Comparison of ENCODE assay signal across 15 mouse cellular contexts in genomic region chr7:137696831-137697230, GRCm38 (mm10).
A peak's percentile ranks its signal among the peaks of the same experiment; 100 is the strongest.
DNase-seq lines count a peak whose midpoint lies in the region; ATAC-seq and TF ChIP-seq lines count a peak whose summit lies in the region.
"Had no signal": no experiment of that assay in that cellular context is flagged by ENCODE, and none has a peak within 500 bp of the region (broad histone marks: within the 10 kb centered on the region; RNA-seq: fewer than 3 reads in every experiment).

No protein-coding gene starts in this region.

- H3K4me2 ChIP-seq in hindbrain, embryonic 16.5 days (ENCODE audit: low read length): no peak overlapping the region
- no peak overlapping the region for H3K4me2 ChIP-seq in hindbrain, embryonic 11.5 days (replicated peaks; ENCODE audit: low read depth, low read length)
- no peak overlapping the region for H3K4me2 ChIP-seq in midbrain, postnatal 0 days (ENCODE audit: low read depth, low read length, poor library complexity, severe bottlenecking)
- H3K4me2 ChIP-seq in midbrain, embryonic 15.5 days: no peak overlapping the region
- H3K4me2 ChIP-seq in stomach, postnatal 0 days (replicated peaks; ENCODE audit: low read depth): no peak overlapping the region

- H3K4me3 ChIP-seq in hindbrain, embryonic 16.5 days (ENCODE audit: low read length): no peak overlapping the region
- H3K4me3 ChIP-seq in hindbrain, embryonic 11.5 days (ENCODE audit: low read depth, low read length): no peak overlapping the region
- no peak overlapping the region for H3K4me3 ChIP-seq in midbrain, postnatal 0 days (ENCODE audit: low read depth, low read length)
- H3K4me3 ChIP-seq in midbrain, embryonic 15.5 days: no peak overlapping the region
- no peak overlapping the region for H3K4me3 ChIP-seq in lung, adult 2 months (replicated peaks; ENCODE audit: extremely low read depth, low read depth, low read length)
- H3K4me3 ChIP-seq in stomach, postnatal 0 days (ENCODE audit: low read depth, low read length): no peak overlapping the region

- 49% methylated on average over 5 of the region's 5 CpGs for WGBS in hindbrain, embryonic 16.5 days
- 73% methylated on average over 5 of the region's 5 CpGs for WGBS in hindbrain, embryonic 11.5 days
- WGBS in midbrain, postnatal 0 days: 76% methylated on average over 5 of the region's 5 CpGs
- 82% methylated on average over 5 of the region's 5 CpGs for WGBS in midbrain, embryonic 15.5 days
- 49% methylated on average over 5 of the region's 5 CpGs for WGBS in lung, adult 2 months
- WGBS in stomach, postnatal 0 days: 65% methylated on average over 5 of the region's 5 CpGs

- TF ChIP-seq EP300 in stomach, postnatal 0 days (optimal IDR thresholded peaks at IDR 0.05): no peak

- no peak for DNase-seq in hindbrain, embryonic 11.5 days (ENCODE audit: low spot score)
- DNase-seq in midbrain, postnatal 0 days (ENCODE audit: low spot score): peak; percentile 38
- peak; percentile 3 for DNase-seq in lung, adult 2 months
- DNase-seq in stomach, postnatal 0 days (ENCODE audit: low spot score): no peak
- DNase-seq in right cerebral cortex, postnatal 4 days: no peak
- DNase-seq: heart, postnatal 10 days; kidney, postnatal 10 days; layer of hippocampus, postnatal 36 days; left cerebral cortex, postnatal 4 days; right cerebral cortex, postnatal 14 days; thymus, adult 2 months had no signal

- no peak for TF ChIP-seq POLR2A in lung, adult 2 months (IDR thresholded peaks at IDR 0.05; ENCODE audit: borderline replicate concordance, extremely low read depth, low read depth, low read length)

- H3K27me3 ChIP-seq in hindbrain, embryonic 16.5 days (replicated peaks; ENCODE audit: control insufficient read depth, insufficient read depth, low read length): no peaks in the 10 kb centered on the region
- no peaks in the 10 kb centered on the region for H3K27me3 ChIP-seq in hindbrain, embryonic 11.5 days (ENCODE audit: control insufficient read depth, insufficient read depth, low read length)
- H3K27me3 ChIP-seq in midbrain, postnatal 0 days (ENCODE audit: insufficient read depth, low read length): no peaks in the 10 kb centered on the region
- no peaks in the 10 kb centered on the region for H3K27me3 ChIP-seq in midbrain, embryonic 15.5 days (replicated peaks)
- no peaks in the 10 kb centered on the region for H3K27me3 ChIP-seq in stomach, postnatal 0 days (ENCODE audit: control insufficient read depth, insufficient read depth, low read length)

- no peaks in the 10 kb centered on the region for H3K9me3 ChIP-seq in hindbrain, embryonic 16.5 days (ENCODE audit: control insufficient read depth, low read length)
- no peaks in the 10 kb centered on the region for H3K9me3 ChIP-seq in hindbrain, embryonic 11.5 days (ENCODE audit: control insufficient read depth, low read length)
- H3K9me3 ChIP-seq in midbrain, postnatal 0 days (ENCODE audit: low read length): no peaks in the 10 kb centered on the region
- H3K9me3 ChIP-seq in midbrain, embryonic 15.5 days: no peaks in the 10 kb centered on the region
- no peaks in the 10 kb centered on the region for H3K9me3 ChIP-seq in stomach, postnatal 0 days (ENCODE audit: control insufficient read depth, low read length)

- peak; percentile 21; the same call in 1 of the 2 replicates for TF ChIP-seq CTCF in midbrain, postnatal 0 days (IDR thresholded peaks at IDR 0.05)
- TF ChIP-seq CTCF in lung, adult 2 months (IDR thresholded peaks at IDR 0.05; ENCODE audit: insufficient read depth, low read length): no peak
- peak; percentile 21 for TF ChIP-seq CTCF in stomach, postnatal 0 days (IDR thresholded peaks at IDR 0.05; ENCODE audit: low read depth)

- H3K9ac ChIP-seq in hindbrain, embryonic 16.5 days (ENCODE audit: low read depth, low read length): no peak overlapping the region
- H3K9ac ChIP-seq in hindbrain, embryonic 11.5 days (ENCODE audit: low read depth, low read length): no peak overlapping the region
- no peak overlapping the region for H3K9ac ChIP-seq in midbrain, postnatal 0 days (replicated peaks; ENCODE audit: low read length, poor library complexity, severe bottlenecking)
- no peak overlapping the region for H3K9ac ChIP-seq in midbrain, embryonic 15.5 days
- H3K9ac ChIP-seq in stomach, postnatal 0 days (ENCODE audit: low read length): no peak overlapping the region
- H3K9ac ChIP-seq: liver, embryonic 14.5 days had no signal

- H3K27ac ChIP-seq in hindbrain, embryonic 16.5 days (ENCODE audit: low read depth, low read length): no peak overlapping the region
- no peak overlapping the region for H3K27ac ChIP-seq in hindbrain, embryonic 11.5 days (ENCODE audit: low read depth, low read length)
- no peak overlapping the region for H3K27ac ChIP-seq in midbrain, postnatal 0 days (ENCODE audit: low read depth, low read length)
- H3K27ac ChIP-seq in midbrain, embryonic 15.5 days: no peak overlapping the region
- H3K27ac ChIP-seq in stomach, postnatal 0 days (replicated peaks): no peak overlapping the region
- H3K27ac ChIP-seq: liver, embryonic 14.5 days had no signal

- peak; percentile 69 for ATAC-seq in hindbrain, embryonic 16.5 days
- no peak for ATAC-seq in hindbrain, embryonic 11.5 days (ENCODE audit: low FRiP score)
- ATAC-seq in midbrain, postnatal 0 days (ENCODE audit: low FRiP score): no peak
- ATAC-seq in midbrain, embryonic 15.5 days (replicated peaks): no peak
- 0 out of 2 replicates have a peak, but pooled peaks have one; percentile 40 for ATAC-seq in stomach, postnatal 0 days (ENCODE audit: low FRiP score, low TSS enrichment)
- no peak for ATAC-seq in megakaryocyte, adult 5-6 weeks (ENCODE audit: poor library complexity, severe bottlenecking)

- H3K36me3 ChIP-seq in hindbrain, embryonic 16.5 days (ENCODE audit: control insufficient read depth, insufficient read depth, low read length): no peaks in the 10 kb centered on the region
- no peaks in the 10 kb centered on the region for H3K36me3 ChIP-seq in hindbrain, embryonic 11.5 days (ENCODE audit: control insufficient read depth, insufficient read depth, low read length)
- H3K36me3 ChIP-seq in midbrain, postnatal 0 days (ENCODE audit: insufficient read depth, low read length): no peaks in the 10 kb centered on the region
- H3K36me3 ChIP-seq in midbrain, embryonic 15.5 days (replicated peaks): no peaks in the 10 kb centered on the region
- H3K36me3 ChIP-seq in stomach, postnatal 0 days (ENCODE audit: control insufficient read depth, insufficient read depth, low read length): no peaks in the 10 kb centered on the region

- H3K4me1 ChIP-seq in hindbrain, embryonic 16.5 days (ENCODE audit: control insufficient read depth, insufficient read depth, low read depth, low read length): peaks cover 2% of the 10 kb centered on the region; the same call in 1 of the 2 replicates
- no peaks in the 10 kb centered on the region for H3K4me1 ChIP-seq in hindbrain, embryonic 11.5 days (replicated peaks; ENCODE audit: control insufficient read depth, insufficient read depth, low read length)
- no peaks in the 10 kb centered on the region for H3K4me1 ChIP-seq in midbrain, postnatal 0 days (ENCODE audit: insufficient read depth, low read length)
- H3K4me1 ChIP-seq in midbrain, embryonic 15.5 days: no peaks in the 10 kb centered on the region
- no peaks in the 10 kb centered on the region for H3K4me1 ChIP-seq in lung, adult 2 months (ENCODE audit: control insufficient read depth, insufficient read depth, low read length)
- no peaks in the 10 kb centered on the region for H3K4me1 ChIP-seq in stomach, postnatal 0 days (replicated peaks; ENCODE audit: control insufficient read depth, insufficient read depth)

Comparison
In these comparisons a context has a peak if more than half of its experiments do, and no peak if none do; other contexts are left out.
1. ATAC-seq: peak in hindbrain, embryonic 16.5 days (single experiment) and stomach, postnatal 0 days (single experiment); none in hindbrain, embryonic 11.5 days (single experiment), midbrain, postnatal 0 days (single experiment), midbrain, embryonic 15.5 days (single experiment) and megakaryocyte, adult 5-6 weeks (single experiment).
2. DNase-seq: peak in midbrain, postnatal 0 days (single experiment) and lung, adult 2 months (single experiment); none in hindbrain, embryonic 11.5 days (single experiment), stomach, postnatal 0 days (single experiment) and right cerebral cortex, postnatal 4 days (single experiment).